In genomic region chr2:60166878-60167277, GRCm38 (mm10) we compare ENCODE assay signal across 22 mouse cellular contexts.
"Had no signal": no experiment of that assay in that cellular context is flagged by ENCODE, and none has a peak within 500 bp of the region (broad histone marks: within the 10 kb centered on the region; RNA-seq: fewer than 3 reads in every experiment).

No protein-coding gene starts in this region.

- H3K27me3 ChIP-seq: limb, embryonic 13.5 days; liver, embryonic 12.5 days; liver, embryonic 15.5 days; lung, embryonic 15.5 days; megakaryocyte, embryonic 14.5 days; midbrain, embryonic 15.5 days; neural tube, embryonic 12.5 days; neural tube, embryonic 15.5 days; stomach, embryonic 15.5 days had no signal

- H3K9ac ChIP-seq: limb, embryonic 13.5 days; liver, embryonic 12.5 days; liver, embryonic 15.5 days; lung, embryonic 15.5 days; midbrain, embryonic 15.5 days; neural tube, embryonic 12.5 days; neural tube, embryonic 15.5 days; stomach, embryonic 15.5 days had no signal

- H3K4me2 ChIP-seq: limb, embryonic 13.5 days; liver, embryonic 12.5 days; liver, embryonic 15.5 days; lung, embryonic 15.5 days; midbrain, embryonic 15.5 days; neural tube, embryonic 12.5 days; neural tube, embryonic 15.5 days; stomach, embryonic 15.5 days had no signal

- H3K9me3 ChIP-seq: limb, embryonic 10.5 days; limb, embryonic 13.5 days; liver, embryonic 12.5 days; liver, embryonic 15.5 days; lung, embryonic 15.5 days; midbrain, embryonic 10.5 days; midbrain, embryonic 15.5 days; neural tube, embryonic 12.5 days; neural tube, embryonic 15.5 days; stomach, embryonic 15.5 days had no signal

- ATAC-seq: inflammation-experienced regulatory T-cells, adult 6 months; liver, embryonic 12.5 days; midbrain, embryonic 15.5 days had no signal

- H3K27ac ChIP-seq: kidney, postnatal 0 days; layer of hippocampus, adult 2 months; limb, embryonic 10.5 days; limb, embryonic 13.5 days; liver, embryonic 12.5 days; liver, embryonic 15.5 days; lung, embryonic 15.5 days; midbrain, embryonic 10.5 days; midbrain, embryonic 15.5 days; neural tube, embryonic 12.5 days; neural tube, embryonic 15.5 days; stomach, embryonic 15.5 days had no signal

- DNase-seq: kidney, adult 18-20 months; kidney, postnatal 25 days; layer of hippocampus, adult 9-11 months; liver; lung, adult 18-20 months; lung, postnatal 10 days; lung, postnatal 36 days; thymus, postnatal 25 days had no signal

- H3K4me3 ChIP-seq: layer of hippocampus, adult 2 months; limb, embryonic 10.5 days; limb, embryonic 13.5 days; liver, embryonic 12.5 days; liver, embryonic 15.5 days; lung, embryonic 15.5 days; megakaryocyte, embryonic 14.5 days; midbrain, embryonic 10.5 days; midbrain, embryonic 15.5 days; neural tube, embryonic 12.5 days; neural tube, embryonic 15.5 days; stomach, embryonic 15.5 days had no signal

- H3K4me1 ChIP-seq: limb, embryonic 10.5 days; lung, embryonic 15.5 days; midbrain, embryonic 10.5 days; midbrain, embryonic 15.5 days; neural tube, embryonic 12.5 days; neural tube, embryonic 15.5 days; stomach, embryonic 15.5 days had no signal

- H3K36me3 ChIP-seq: limb, embryonic 10.5 days; limb, embryonic 13.5 days; liver, embryonic 12.5 days; liver, embryonic 15.5 days; lung, embryonic 15.5 days; midbrain, embryonic 10.5 days; midbrain, embryonic 15.5 days; neural tube, embryonic 12.5 days; neural tube, embryonic 15.5 days; stomach, embryonic 15.5 days had no signal
